Mouse (Mus musculus) 3T3-L1 (cell line): ENCODE results near the gene Smoc1.
A peak's percentile ranks its signal among the peaks of the same experiment; 100 is the strongest.

ENCODE experiments used
- DNase-seq: peaks from one replicate; pipeline ENCODE4 v3.0.0-alpha.2; 2015; ENCODE audit warnings: low read depth, low spot score

Smoc1 gene

GRCm38 (mm10) chr12:81024407-81024806 lies 2.2 kb upstream of the Smoc1 start:
- DNase-seq: no peak

GRCm38 (mm10) chr12:81024993-81025392 lies 1.6 kb upstream of the Smoc1 start:
- DNase-seq: peak; percentile 9

GRCm38 (mm10) chr12:81026995-81027942 lies 661 bp downstream of the Smoc1 start:
- DNase-seq: no peak

- no peak for DNase-seq
These were observed 1.8 kb downstream of the Smoc1 start for GRCm38 (mm10) chr12:81028291-81028920.

GRCm38 (mm10) chr12:81029731-81030130 lies 3.1 kb downstream of the Smoc1 start:
- no peak for DNase-seq

GRCm38 (mm10) chr12:81031579-81031978 lies 5.0 kb downstream of the Smoc1 start:
- DNase-seq: no peak

- peak; percentile 3 for DNase-seq
These were observed 6.9 kb downstream of the Smoc1 start for GRCm38 (mm10) chr12:81033389-81034041.

GRCm38 (mm10) chr12:81034042-81034417 lies 7.4 kb downstream of the Smoc1 start:
- peak; percentile 5 for DNase-seq

- no peak for DNase-seq
These were observed 9.2 kb downstream of the Smoc1 start for GRCm38 (mm10) chr12:81035850-81036249.

- no peak for DNase-seq
These were observed 17.0 kb downstream of the Smoc1 start for GRCm38 (mm10) chr12:81043616-81044015.

GRCm38 (mm10) chr12:81046926-81047325 lies 20.3 kb downstream of the Smoc1 start:
- no peak for DNase-seq

- no peak for DNase-seq
These were observed 23.1 kb downstream of the Smoc1 start for GRCm38 (mm10) chr12:81049661-81050060.

- no peak for DNase-seq
These were observed 28.5 kb downstream of the Smoc1 start for GRCm38 (mm10) chr12:81055000-81055705.

GRCm38 (mm10) chr12:81055811-81056210 lies 29.2 kb downstream of the Smoc1 start:
- no peak for DNase-seq

- no peak for DNase-seq
These were observed 31.0 kb downstream of the Smoc1 start for GRCm38 (mm10) chr12:81057619-81058018.

GRCm38 (mm10) chr12:81058561-81058960 lies 32.0 kb downstream of the Smoc1 start:
- DNase-seq: no peak

GRCm38 (mm10) chr12:81061831-81062361 lies 35.3 kb downstream of the Smoc1 start:
- no peak for DNase-seq

- DNase-seq: no peak
These were observed 36.8 kb downstream of the Smoc1 start for GRCm38 (mm10) chr12:81063336-81063955.

GRCm38 (mm10) chr12:81074139-81074538 lies 47.5 kb downstream of the Smoc1 start:
- DNase-seq: no peak

- DNase-seq: no peak
These were observed 48.3 kb downstream of the Smoc1 start for GRCm38 (mm10) chr12:81074941-81075340.
